Mouse (Mus musculus): ENCODE results near the gene Saysd1.

DNA sequence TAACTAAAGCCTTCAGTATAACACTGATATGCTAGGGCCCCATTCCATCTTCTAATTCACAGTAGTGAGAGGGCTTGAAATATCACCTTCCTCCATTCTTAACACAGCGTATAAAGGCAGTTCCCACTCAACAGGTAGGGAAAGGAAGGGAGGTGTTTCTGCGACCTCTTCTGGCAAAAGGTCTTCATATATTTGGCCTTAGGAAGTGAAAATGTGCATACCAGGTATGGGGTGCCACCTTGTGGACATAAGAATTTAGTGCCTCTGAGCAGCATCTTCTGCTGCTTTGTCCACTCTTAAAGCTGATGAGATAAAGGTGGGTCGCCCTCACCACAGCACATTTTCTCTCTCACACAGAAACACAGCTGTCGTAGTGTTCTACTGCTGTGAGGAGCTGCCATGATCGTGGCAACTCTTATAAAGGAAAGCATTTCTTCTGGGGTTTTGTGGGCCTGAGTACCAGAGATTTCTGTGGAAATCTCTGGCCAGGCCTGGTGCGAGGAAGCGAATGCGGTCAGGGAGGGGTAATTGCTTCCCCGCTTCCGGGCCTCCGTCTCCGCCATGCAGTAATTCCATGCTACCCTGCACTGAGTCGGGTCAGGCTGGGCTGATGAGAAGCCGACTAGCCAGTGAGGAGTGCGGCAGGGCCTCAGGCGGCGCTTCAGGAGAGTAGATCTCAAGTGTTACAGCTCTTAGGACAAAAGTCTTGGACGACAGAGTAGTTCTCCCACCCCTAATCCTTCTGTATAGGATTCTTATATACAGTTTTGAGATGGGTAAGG, 70.8 kb downstream of the Saysd1 start:
- TF ChIP-seq CTCF (IDR thresholded peaks at IDR 0.05; ENCODE audit: low read depth): peak; percentile 81
- no peak for TF ChIP-seq EP300 (IDR thresholded peaks at IDR 0.05; ENCODE audit: low read depth)
